Mouse (Mus musculus): Measurements from ENCODE around the gene Tmem170. TPM values are rescaled to one million over a fixed set of nuclear protein-coding genes. Genes with fewer than 3 reads are reported as not detected.

Tmem170 gene
- polyA plus RNA-seq, 1 experiment from 2014 or later: 7.6 TPM

DNA sequence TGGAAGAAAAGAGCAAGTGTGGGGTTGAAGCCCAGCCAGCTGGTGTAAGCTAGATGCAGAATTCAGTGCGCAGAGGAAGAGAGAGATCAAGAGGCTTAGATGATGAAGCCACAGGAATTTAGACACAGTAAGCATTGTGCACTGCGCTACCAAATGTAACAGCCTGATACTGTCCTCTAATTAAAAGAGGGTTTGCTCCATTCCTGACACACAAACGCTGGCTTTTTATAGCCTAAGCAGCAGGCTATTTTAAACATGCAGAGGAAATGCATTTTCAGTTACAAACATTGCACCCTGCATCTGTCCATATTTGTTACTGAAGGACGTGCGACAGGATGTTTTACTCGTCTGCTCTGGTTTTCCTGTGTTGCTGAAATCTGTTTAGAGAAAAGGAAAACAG lies 48.0 kb downstream of the Tmem170 start:
- Histone ChIP-seq H3K4me2 (no peak overlapping the region), H3K4me1 (no peaks in the 10 kb centered on the region), H3K4me3 (replicated peaks) (no peak overlapping the region), H3K27ac (no peak overlapping the region), H3K27me3 (no peaks in the 10 kb centered on the region), H3K36me3 (replicated peaks) (peaks cover 60% of the 10 kb centered on the region), H3K9me3 (no peaks in the 10 kb centered on the region), H3K9ac (no peak overlapping the region)
- WGBS: 88% methylated on average over 6 of the region's 6 CpGs
- ATAC-seq (ENCODE audit: low FRiP score): no peak

DNA sequence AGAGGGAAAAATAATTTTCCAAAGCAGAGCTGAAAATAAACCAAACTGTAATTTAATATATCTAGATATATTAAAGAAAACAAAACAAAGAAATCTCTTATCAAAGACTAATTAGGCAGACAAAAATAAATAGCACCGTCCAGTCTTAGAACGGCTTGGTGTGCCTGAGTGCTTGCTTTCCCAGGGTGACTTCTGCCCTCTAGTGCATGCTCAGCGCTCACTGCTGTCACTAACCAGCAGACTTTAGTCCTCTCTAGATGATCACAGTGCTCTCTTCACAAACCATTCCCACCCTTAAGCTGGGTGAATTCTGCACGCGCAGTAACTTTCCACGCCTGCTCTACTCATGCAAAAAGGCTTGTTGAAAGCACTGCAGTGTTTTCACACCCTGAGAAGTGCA lies 51.3 kb downstream of the Tmem170 start:
- H3K4me1 ChIP-seq: no peaks in the 10 kb centered on the region
- no peak overlapping the region for H3K4me3 ChIP-seq (replicated peaks)
- H3K27me3 ChIP-seq: no peaks in the 10 kb centered on the region
- no peaks in the 10 kb centered on the region for H3K9me3 ChIP-seq
- H3K4me2 ChIP-seq: no peak overlapping the region
- H3K36me3 ChIP-seq (replicated peaks): peaks cover 68% of the 10 kb centered on the region
- no peak for ATAC-seq (ENCODE audit: low FRiP score)
- WGBS: 76% methylated on average over 6 of the region's 6 CpGs
- no peak overlapping the region for H3K27ac ChIP-seq
- no peak overlapping the region for H3K9ac ChIP-seq

DNA sequence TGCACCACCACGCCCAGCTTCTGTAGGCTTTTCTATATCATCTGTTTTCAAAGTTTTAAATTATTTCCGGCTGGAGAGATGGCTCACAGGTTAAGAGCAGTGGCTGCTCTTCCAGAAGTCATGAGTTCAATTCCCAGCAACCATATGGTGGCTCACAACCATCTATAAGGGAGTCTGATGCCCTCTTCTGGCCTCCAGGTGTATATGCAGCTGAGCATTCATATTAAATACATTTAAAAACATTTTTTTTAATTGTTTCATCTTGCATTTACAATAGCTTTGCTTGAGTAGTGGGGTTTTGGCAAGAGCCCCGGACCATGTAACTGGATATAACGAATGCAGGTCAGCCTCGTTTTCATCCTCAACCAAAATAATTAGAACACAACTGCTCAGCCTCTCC lies 52.2 kb downstream of the Tmem170 start:
- H3K4me1 ChIP-seq: no peaks in the 10 kb centered on the region
- H3K9me3 ChIP-seq: no peaks in the 10 kb centered on the region
- H3K4me2 ChIP-seq: no peak overlapping the region
- H3K36me3 ChIP-seq (replicated peaks): peaks cover 67% of the 10 kb centered on the region
- no peak overlapping the region for H3K27ac ChIP-seq
- H3K27me3 ChIP-seq: no peaks in the 10 kb centered on the region
- ATAC-seq (ENCODE audit: low FRiP score): no peak
- 94% methylated on average over 5 of the region's 5 CpGs for WGBS
- no peak overlapping the region for H3K4me3 ChIP-seq (replicated peaks)
- H3K9ac ChIP-seq: no peak overlapping the region

DNA sequence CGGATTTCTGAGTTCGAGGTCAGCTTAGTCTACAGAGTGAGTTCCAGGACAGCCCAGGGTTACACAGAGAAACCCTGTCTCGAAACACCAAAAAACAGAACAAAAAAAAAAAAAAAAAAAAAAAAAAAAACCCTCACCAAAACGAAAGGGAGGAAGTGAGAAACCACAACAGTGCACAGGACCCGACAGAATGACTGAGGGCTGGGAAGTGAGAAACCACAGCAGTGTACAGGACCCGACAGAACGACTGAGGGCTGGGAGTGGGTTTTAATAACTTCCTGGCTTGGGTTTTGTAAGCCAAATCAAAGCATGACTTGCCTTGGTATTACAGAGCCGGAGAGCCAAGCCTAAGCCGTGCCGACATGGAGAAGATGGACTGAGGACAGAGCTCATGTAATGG lies 55.4 kb downstream of the Tmem170 start:
- no peak overlapping the region for H3K27ac ChIP-seq
- peaks cover 54% of the 10 kb centered on the region for H3K36me3 ChIP-seq (replicated peaks)
- WGBS: 92% methylated on average over 10 of the region's 10 CpGs

DNA sequence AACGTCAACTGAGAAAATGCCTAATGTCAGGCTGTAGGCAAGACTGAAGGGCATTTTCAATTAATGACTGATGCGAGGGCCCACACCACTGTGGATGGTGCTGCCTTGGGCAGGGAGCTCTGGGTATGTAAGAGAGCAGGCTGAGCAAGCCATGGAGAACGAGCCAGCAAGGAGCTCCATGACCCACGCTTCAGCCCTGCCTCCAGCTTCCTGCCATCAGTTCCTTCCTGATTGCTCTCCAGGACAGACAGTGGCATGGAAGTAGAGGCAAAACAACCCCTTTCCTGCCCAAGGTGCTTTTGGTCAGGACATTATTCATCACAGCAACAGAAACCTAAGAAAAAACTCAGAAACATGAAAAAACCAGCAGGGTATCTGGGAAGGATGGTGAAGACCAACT lies 55.9 kb downstream of the Tmem170 start:
- no peak overlapping the region for H3K27ac ChIP-seq
- no peak overlapping the region for H3K9ac ChIP-seq
- no peak overlapping the region for H3K4me3 ChIP-seq (replicated peaks)
- ATAC-seq (ENCODE audit: low FRiP score): no peak
- H3K4me2 ChIP-seq: no peak overlapping the region
- H3K9me3 ChIP-seq: no peaks in the 10 kb centered on the region
- H3K36me3 ChIP-seq (replicated peaks): peaks cover 54% of the 10 kb centered on the region
- H3K27me3 ChIP-seq: no peaks in the 10 kb centered on the region
- H3K4me1 ChIP-seq: no peaks in the 10 kb centered on the region
- 91% methylated on average over 4 of the region's 4 CpGs for WGBS

More for the DNA sequence above, 55.4 kb downstream of the Tmem170 start:
- no peaks in the 10 kb centered on the region for H3K4me1 ChIP-seq
- H3K4me2 ChIP-seq: no peak overlapping the region
- H3K4me3 ChIP-seq (replicated peaks): no peak overlapping the region
- no peak overlapping the region for H3K9ac ChIP-seq
- H3K27me3 ChIP-seq: no peaks in the 10 kb centered on the region
- ATAC-seq (ENCODE audit: low FRiP score): no peak
- no peaks in the 10 kb centered on the region for H3K9me3 ChIP-seq

DNA sequence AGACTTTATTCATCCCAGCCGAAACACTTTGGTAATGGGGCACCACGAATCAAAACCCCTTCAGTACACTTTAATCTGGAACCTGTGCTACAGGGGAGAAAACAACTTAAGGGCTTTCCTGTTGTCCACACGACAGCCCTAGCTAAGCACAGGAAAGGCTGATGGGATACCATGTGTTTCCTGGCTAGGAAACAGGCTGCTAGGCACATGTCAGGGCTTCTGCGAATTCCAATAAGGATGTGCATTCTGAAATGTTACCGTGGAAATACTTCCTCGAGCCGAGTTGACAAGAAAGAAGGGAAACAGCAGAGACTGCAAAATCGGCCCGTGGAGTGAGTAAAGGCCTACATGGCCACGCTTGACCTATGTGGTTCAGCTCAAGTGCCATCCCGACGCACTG lies 56.5 kb downstream of the Tmem170 start:
- Histone ChIP-seq H3K36me3 (replicated peaks) (peaks cover 51% of the 10 kb centered on the region), H3K9ac (no peak overlapping the region), H3K9me3 (no peaks in the 10 kb centered on the region), H3K4me3 (replicated peaks) (no peak overlapping the region), H3K4me1 (no peaks in the 10 kb centered on the region), H3K4me2 (no peak overlapping the region), H3K27ac (no peak overlapping the region), H3K27me3 (no peaks in the 10 kb centered on the region)
- no peak for ATAC-seq (ENCODE audit: low FRiP score)
- 91% methylated on average over 12 of the region's 12 CpGs for WGBS

DNA sequence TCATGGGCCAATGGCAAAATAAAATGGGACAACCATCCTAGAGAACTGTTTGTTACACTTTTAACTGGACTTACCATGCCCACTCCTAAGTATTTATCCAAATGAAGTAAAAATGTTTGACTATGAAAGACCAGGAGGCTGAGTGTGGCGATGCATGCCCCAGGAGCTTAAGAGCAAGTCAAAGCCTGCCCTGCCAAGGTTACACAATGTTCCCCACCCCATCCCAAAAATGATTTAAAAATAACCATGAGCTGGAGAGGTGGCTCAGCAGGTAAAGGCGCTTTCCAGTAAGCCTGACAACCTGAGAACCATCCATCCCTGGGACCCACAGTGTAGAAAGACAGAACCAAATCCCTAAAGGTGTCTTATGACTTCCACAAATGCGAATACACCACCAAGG lies 58.0 kb downstream of the Tmem170 start:
- Histone ChIP-seq H3K9ac (no peak overlapping the region), H3K4me1 (no peaks in the 10 kb centered on the region), H3K27ac (no peak overlapping the region), H3K4me3 (replicated peaks) (no peak overlapping the region), H3K36me3 (replicated peaks) (peaks cover 52% of the 10 kb centered on the region), H3K27me3 (no peaks in the 10 kb centered on the region), H3K4me2 (no peak overlapping the region), H3K9me3 (no peaks in the 10 kb centered on the region)
- 96% methylated on average over 3 of the region's 3 CpGs for WGBS
- no peak for ATAC-seq (ENCODE audit: low FRiP score)

DNA sequence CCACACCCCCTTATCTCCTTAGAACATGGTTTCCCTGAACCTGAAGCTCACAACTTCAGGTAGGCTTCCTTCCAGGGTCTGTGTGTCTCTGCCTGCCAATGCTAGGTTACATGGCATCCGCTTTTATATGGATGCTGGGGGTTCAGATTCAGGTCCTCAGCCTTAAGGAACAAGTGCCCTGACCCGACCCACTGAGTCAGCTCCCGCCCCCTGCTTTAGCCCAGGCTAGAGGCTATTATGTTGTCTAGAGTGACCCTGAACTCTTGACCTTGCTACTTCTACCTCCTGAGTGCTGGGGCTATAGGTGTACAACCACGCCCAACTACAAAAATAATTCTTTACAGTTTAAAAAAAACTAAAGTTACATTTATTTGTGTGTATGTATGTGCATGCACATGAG lies 61.5 kb downstream of the Tmem170 start:
- H3K4me1 ChIP-seq: 0 out of 2 replicates have a peak, but pooled peaks cover 5% of the 10 kb centered on the region
- no peaks in the 10 kb centered on the region for H3K27me3 ChIP-seq
- WGBS: 95% methylated on average over 4 of the region's 4 CpGs
- H3K9ac ChIP-seq: no peak overlapping the region
- no peak overlapping the region for H3K27ac ChIP-seq
- peaks cover 23% of the 10 kb centered on the region for H3K36me3 ChIP-seq (replicated peaks)
- no peak overlapping the region for H3K4me3 ChIP-seq (replicated peaks)
- no peaks in the 10 kb centered on the region for H3K9me3 ChIP-seq
- ATAC-seq (ENCODE audit: low FRiP score): no peak
- H3K4me2 ChIP-seq: no peak overlapping the region

DNA sequence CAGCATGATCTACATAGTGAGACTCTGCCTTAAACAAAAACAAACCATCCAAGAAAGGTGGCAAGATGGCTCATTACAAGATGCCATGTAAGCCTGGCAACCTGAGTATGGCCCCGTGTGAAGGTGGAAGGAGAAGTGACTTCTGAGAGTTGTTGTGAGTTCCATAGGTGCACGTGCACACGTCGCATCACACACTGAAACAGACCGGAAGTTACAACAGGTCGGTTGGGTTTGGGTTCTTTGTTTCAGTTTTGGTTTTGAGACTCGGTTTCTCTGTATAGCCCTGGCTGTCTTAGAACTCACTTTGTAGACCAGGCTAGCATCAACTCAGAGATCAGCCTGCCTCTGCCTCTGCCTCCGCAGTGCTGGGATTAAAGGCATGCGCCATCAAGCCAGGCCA lies 62.7 kb downstream of the Tmem170 start:
- Histone ChIP-seq H3K36me3 (replicated peaks) (peaks cover 12% of the 10 kb centered on the region), H3K4me3 (replicated peaks) (no peak overlapping the region), H3K9me3 (no peaks in the 10 kb centered on the region), H3K9ac (no peak overlapping the region), H3K4me1 (0 out of 2 replicates have a peak, but pooled peaks cover 5% of the 10 kb centered on the region), H3K4me2 (no peak overlapping the region), H3K27me3 (no peaks in the 10 kb centered on the region), H3K27ac (no peak overlapping the region)
- WGBS: 95% methylated on average over 9 of the region's 9 CpGs
- ATAC-seq (ENCODE audit: low FRiP score): no peak

Other genes starting within 250 kb of the Tmem170 start
- 0.24 and 0.50 TPM in 2 replicates for gene Ldhd, start 246.4 kb downstream of the Tmem170 start, polyA plus RNA-seq (2016; fragmentation: Nextera tagmentation; extraction: Ambion mirVana)
- 22.8 and 28.4 TPM in 2 replicates for gene Zfp1, start 233.3 kb downstream of the Tmem170 start, polyA plus RNA-seq (2016; fragmentation: Nextera tagmentation; extraction: Ambion mirVana)
- gene Ctrb1, start 185.7 kb downstream of the Tmem170 start, polyA plus RNA-seq (2016; fragmentation: Nextera tagmentation; extraction: Ambion mirVana): not detected in 2 replicates
- 44.0 and 45.6 TPM in 2 replicates for gene Bcar1, start 132.9 kb downstream of the Tmem170 start, polyA plus RNA-seq (2016; fragmentation: Nextera tagmentation; extraction: Ambion mirVana)
- 199 and 207 TPM in 2 replicates for gene Cfdp1, start 22.5 kb downstream of the Tmem170 start, polyA plus RNA-seq (2016; fragmentation: Nextera tagmentation; extraction: Ambion mirVana)
- 1.5 and 1.7 TPM in 2 replicates for gene Chst5, start 33.7 kb upstream of the Tmem170 start, polyA plus RNA-seq (2016; fragmentation: Nextera tagmentation; extraction: Ambion mirVana)
- 18.6 and 18.7 TPM in 2 replicates for gene Tmem231, start 57.1 kb upstream of the Tmem170 start, polyA plus RNA-seq (2016; fragmentation: Nextera tagmentation; extraction: Ambion mirVana)
- gene Gabarapl2, start 64.0 kb upstream of the Tmem170 start, polyA plus RNA-seq (2016; fragmentation: Nextera tagmentation; extraction: Ambion mirVana): 336 and 356 TPM in 2 replicates
- 12.6 and 13.0 TPM in 2 replicates for gene Adat1, start 115.6 kb upstream of the Tmem170 start, polyA plus RNA-seq (2016; fragmentation: Nextera tagmentation; extraction: Ambion mirVana)
- 210 and 225 TPM in 2 replicates for gene Kars, start 134.6 kb upstream of the Tmem170 start, polyA plus RNA-seq (2016; fragmentation: Nextera tagmentation; extraction: Ambion mirVana)
- gene Terf2ip, start 134.6 kb upstream of the Tmem170 start, polyA plus RNA-seq (2016; fragmentation: Nextera tagmentation; extraction: Ambion mirVana): 37.0 and 38.7 TPM in 2 replicates
- 0.74 and 0.88 TPM in 2 replicates for gene Gm6793, start 138.3 kb upstream of the Tmem170 start, polyA plus RNA-seq (2016; fragmentation: Nextera tagmentation; extraction: Ambion mirVana)